14 mouse cellular contexts compared by ENCODE assay signal in the genomic region with DNA sequence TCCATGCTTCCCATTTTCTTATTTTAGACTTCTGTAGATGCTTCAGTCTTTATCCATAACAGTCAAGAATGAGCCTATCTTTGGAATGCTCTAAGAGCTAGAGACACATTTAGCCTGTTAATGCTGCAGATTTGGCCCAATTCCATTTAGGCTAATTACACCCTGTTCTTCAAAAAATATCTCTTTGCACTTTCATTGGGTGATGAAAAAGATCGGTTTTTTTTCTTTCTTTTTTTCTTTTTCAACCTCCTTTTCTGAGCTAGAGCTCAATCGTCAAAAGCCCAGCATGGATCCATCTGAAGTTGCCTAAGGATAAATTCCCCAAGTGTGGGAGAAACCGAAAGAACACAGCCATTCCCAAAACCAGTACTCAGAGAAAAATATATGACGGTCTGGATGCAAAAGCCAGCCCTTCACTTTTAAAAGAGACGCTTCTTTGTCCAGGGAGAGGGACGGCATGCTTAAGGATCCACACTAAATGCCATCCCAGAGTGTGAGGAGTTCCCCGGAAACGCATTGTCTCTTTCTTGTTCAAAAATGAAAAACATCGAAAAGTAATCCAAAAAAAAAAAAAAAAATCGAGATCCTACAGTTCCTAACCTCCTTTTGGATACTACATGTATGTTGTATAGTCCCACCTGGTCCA.
A peak's percentile ranks its signal among the peaks of the same experiment; 100 is the strongest.
DNase-seq lines count a peak whose midpoint lies in the region; ATAC-seq and TF ChIP-seq lines count a peak whose summit lies in the region.
"Had no signal": no experiment of that assay in that cellular context is flagged by ENCODE, and none has a peak within 500 bp of the region (broad histone marks: within the 10 kb centered on the region; RNA-seq: fewer than 3 reads in every experiment).

No protein-coding gene starts in this region.

- peak; percentile 78 for ATAC-seq in frontal cortex, adult (ENCODE audit: low TSS enrichment)
- no peak for ATAC-seq in limb, embryonic 15.5 days (ENCODE audit: insufficient number of reproducible peaks, low FRiP score, low TSS enrichment, low read depth)
- no peak for ATAC-seq in embryonic facial prominence, embryonic 15.5 days (ENCODE audit: insufficient number of reproducible peaks, low FRiP score, low TSS enrichment, low read depth)
- no peak for ATAC-seq in midbrain, postnatal 0 days (ENCODE audit: low FRiP score)

- H3K9ac ChIP-seq in limb, embryonic 15.5 days, result no peak overlapping the region
- H3K9ac ChIP-seq in embryonic facial prominence, embryonic 15.5 days, result no peak overlapping the region
- H3K9ac ChIP-seq in midbrain, postnatal 0 days (replicated peaks; ENCODE audit: low read length, poor library complexity, severe bottlenecking), result no peak overlapping the region
- H3K9ac ChIP-seq: liver, embryonic 14.5 days; stomach, embryonic 15.5 days had no signal

- no peaks in the 10 kb centered on the region for H3K36me3 ChIP-seq in limb, embryonic 15.5 days
- no peaks in the 10 kb centered on the region for H3K36me3 ChIP-seq in limb, embryonic 10.5 days
- no peaks in the 10 kb centered on the region for H3K36me3 ChIP-seq in embryonic facial prominence, embryonic 15.5 days
- H3K36me3 ChIP-seq in midbrain, postnatal 0 days (ENCODE audit: insufficient read depth, low read length), result no peaks in the 10 kb centered on the region
- H3K36me3 ChIP-seq: stomach, embryonic 15.5 days had no signal

- WGBS in limb, embryonic 15.5 days, result 68% methylated on average over 10 of the region's 10 CpGs
- 88% methylated on average over 10 of the region's 10 CpGs for WGBS in limb, embryonic 10.5 days
- whole genome bisulfite sequencing in embryonic facial prominence, embryonic 15.5 days, result 60% methylated on average over 10 of the region's 10 CpGs
- WGBS in midbrain, postnatal 0 days, result 32% methylated on average over 10 of the region's 10 CpGs

- H3K4me2 ChIP-seq in limb, embryonic 15.5 days, result no peak overlapping the region
- H3K4me2 ChIP-seq in embryonic facial prominence, embryonic 15.5 days (replicated peaks), result no peak overlapping the region; the same call in 1 of the 2 replicates
- no peak overlapping the region for H3K4me2 ChIP-seq in midbrain, postnatal 0 days (ENCODE audit: low read depth, low read length, poor library complexity, severe bottlenecking)
- H3K4me2 ChIP-seq: stomach, embryonic 15.5 days had no signal

- no peak for TF ChIP-seq CTCF in midbrain, postnatal 0 days (IDR thresholded peaks at IDR 0.05)

- no peak overlapping the region for H3K4me3 ChIP-seq in limb, embryonic 15.5 days
- no peak overlapping the region for H3K4me3 ChIP-seq in limb, embryonic 10.5 days
- H3K4me3 ChIP-seq in embryonic facial prominence, embryonic 15.5 days (replicated peaks), result no peak overlapping the region
- peak overlapping the region; percentile 6; the same call in 1 of the 2 replicates for H3K4me3 ChIP-seq in midbrain, postnatal 0 days (ENCODE audit: low read depth, low read length)
- H3K4me3 ChIP-seq: myocyte; stomach, embryonic 15.5 days had no signal

- DNase-seq in frontal cortex, postnatal 14 days (ENCODE audit: low spot score in 2 of 2), result no peak
- DNase-seq in limb, embryonic 10.5 days (ENCODE audit: low spot score), result no peak
- peak; percentile 69 for DNase-seq in midbrain, postnatal 0 days (ENCODE audit: low spot score)
- DNase-seq in embryo, embryonic 10 days (ENCODE audit: low spot score), result no peak
- DNase-seq in cerebellum, adult 11 months, result no peak
- DNase-seq: kidney, adult 2 months; right cerebral cortex, postnatal 14 days had no signal

- no peaks in the 10 kb centered on the region for H3K27me3 ChIP-seq in limb, embryonic 15.5 days
- no peaks in the 10 kb centered on the region for H3K27me3 ChIP-seq in limb, embryonic 10.5 days (ENCODE audit: low read depth, poor library complexity, severe bottlenecking)
- no peaks in the 10 kb centered on the region for H3K27me3 ChIP-seq in embryonic facial prominence, embryonic 15.5 days
- H3K27me3 ChIP-seq in midbrain, postnatal 0 days (ENCODE audit: insufficient read depth, low read length), result no peaks in the 10 kb centered on the region
- H3K27me3 ChIP-seq: stomach, embryonic 15.5 days had no signal

- no peaks in the 10 kb centered on the region for H3K9me3 ChIP-seq in limb, embryonic 15.5 days
- no peaks in the 10 kb centered on the region for H3K9me3 ChIP-seq in limb, embryonic 10.5 days (replicated peaks)
- H3K9me3 ChIP-seq in embryonic facial prominence, embryonic 15.5 days (replicated peaks), result no peaks in the 10 kb centered on the region
- H3K9me3 ChIP-seq in midbrain, postnatal 0 days (ENCODE audit: low read length), result no peaks in the 10 kb centered on the region
- H3K9me3 ChIP-seq: stomach, embryonic 15.5 days had no signal

- H3K27ac ChIP-seq in limb, embryonic 15.5 days, result peak overlapping the region; percentile 8; the same call in 1 of the 2 replicates
- H3K27ac ChIP-seq in limb, embryonic 10.5 days, result no peak overlapping the region
- peak overlapping the region; percentile 75 for H3K27ac ChIP-seq in embryonic facial prominence, embryonic 15.5 days (replicated peaks)
- no peak overlapping the region for H3K27ac ChIP-seq in midbrain, postnatal 0 days (ENCODE audit: low read depth, low read length)
- H3K27ac ChIP-seq: liver, embryonic 14.5 days; macrophage; stomach, embryonic 15.5 days had no signal

- no peaks in the 10 kb centered on the region for H3K4me1 ChIP-seq in limb, embryonic 15.5 days
- H3K4me1 ChIP-seq in limb, embryonic 10.5 days, result no peaks in the 10 kb centered on the region
- no peaks in the 10 kb centered on the region for H3K4me1 ChIP-seq in embryonic facial prominence, embryonic 15.5 days
- no peaks in the 10 kb centered on the region for H3K4me1 ChIP-seq in midbrain, postnatal 0 days (ENCODE audit: insufficient read depth, low read length)
- H3K4me1 ChIP-seq: stomach, embryonic 15.5 days had no signal

Comparison
In these comparisons a context has a peak if more than half of its experiments do, and no peak if none do; other contexts are left out.
1. H3K27ac ChIP-seq: peak in limb, embryonic 15.5 days (single experiment) and embryonic facial prominence, embryonic 15.5 days (single experiment); none in limb, embryonic 10.5 days (single experiment) and midbrain, postnatal 0 days (single experiment).